Mouse (Mus musculus): Measurements from ENCODE around the gene Dnajc1. TPM values are rescaled to one million over a fixed set of nuclear protein-coding genes. Genes with fewer than 3 reads are reported as not detected.

The Dnajc1 gene
- polyA plus RNA-seq, 2 experiments from 2014 or later: 15.8 to 25.1 TPM

GRCm38 (mm10) chr2:18285175-18285574 lies 107.5 kb downstream of the Dnajc1 start:
- ATAC-seq: no peak

- ATAC-seq: no peak
These were observed 126.9 kb downstream of the Dnajc1 start for GRCm38 (mm10) chr2:18265736-18266135.

GRCm38 (mm10) chr2:18264579-18264978 lies 128.1 kb downstream of the Dnajc1 start:
- ATAC-seq: no peak

- no peak for ATAC-seq
These were observed 130.3 kb downstream of the Dnajc1 start for GRCm38 (mm10) chr2:18262298-18262697.

- ATAC-seq: no peak
These were observed 143.4 kb downstream of the Dnajc1 start for GRCm38 (mm10) chr2:18249224-18249623.

- no peak for ATAC-seq
These were observed 157.1 kb downstream of the Dnajc1 start for GRCm38 (mm10) chr2:18235524-18235923.

GRCm38 (mm10) chr2:18232883-18233567 lies 159.6 kb downstream of the Dnajc1 start:
- ATAC-seq: no peak

GRCm38 (mm10) chr2:18231143-18231542 lies 161.5 kb downstream of the Dnajc1 start:
- no peak for ATAC-seq

GRCm38 (mm10) chr2:18229279-18229678 lies 163.4 kb downstream of the Dnajc1 start:
- ATAC-seq: no peak

- no peak for ATAC-seq
These were observed 164.1 kb downstream of the Dnajc1 start for GRCm38 (mm10) chr2:18228486-18229062.

GRCm38 (mm10) chr2:18219569-18219968 lies 173.1 kb downstream of the Dnajc1 start:
- ATAC-seq: no peak

- ATAC-seq: no peak
These were observed 173.5 kb downstream of the Dnajc1 start for GRCm38 (mm10) chr2:18219136-18219535.

GRCm38 (mm10) chr2:18218500-18218899 lies 174.1 kb downstream of the Dnajc1 start:
- ATAC-seq: no peak

- ATAC-seq: no peak
These were observed 174.8 kb downstream of the Dnajc1 start for GRCm38 (mm10) chr2:18217867-18218266.

- no peak for ATAC-seq
These were observed 178.6 kb downstream of the Dnajc1 start for GRCm38 (mm10) chr2:18214031-18214430.

- no peak for ATAC-seq
These were observed 182.7 kb downstream of the Dnajc1 start for GRCm38 (mm10) chr2:18209948-18210347.

GRCm38 (mm10) chr2:18209211-18209823 lies 183.3 kb downstream of the Dnajc1 start:
- no peak for ATAC-seq

- no peak for ATAC-seq
These were observed 184.1 kb downstream of the Dnajc1 start for GRCm38 (mm10) chr2:18208578-18208977.

GRCm38 (mm10) chr2:18206811-18207210 lies 185.8 kb downstream of the Dnajc1 start:
- ATAC-seq: no peak

- peak; percentile 88 for ATAC-seq
These were observed 187.5 kb downstream of the Dnajc1 start for GRCm38 (mm10) chr2:18205118-18205517.

GRCm38 (mm10) chr2:18202923-18203322 lies 189.7 kb downstream of the Dnajc1 start:
- ATAC-seq: no peak

GRCm38 (mm10) chr2:18201820-18202462 lies 190.7 kb downstream of the Dnajc1 start:
- ATAC-seq: no peak

- peak; percentile 62 for ATAC-seq
These were observed 196.8 kb downstream of the Dnajc1 start for GRCm38 (mm10) chr2:18195691-18196396.
